Mouse (Mus musculus): Measurements from ENCODE around the gene Slc38a8. TPM values are rescaled to one million over a fixed set of nuclear protein-coding genes. Genes with fewer than 3 reads are reported as not detected.

Slc38a8 gene
- polyA plus RNA-seq, 1 experiment from 2014 or later: not detected

- H3K27me3 ChIP-seq (replicated peaks): no peaks in the 10 kb centered on the region
- H3K36me3 ChIP-seq: peaks cover 77% of the 10 kb centered on the region
- no peak overlapping the region for H3K4me3 ChIP-seq (replicated peaks)
- no peaks in the 10 kb centered on the region for H3K4me1 ChIP-seq
- ATAC-seq (ENCODE audit: insufficient read depth, low FRiP score, low read depth): no peak
- WGBS: 74% methylated on average over 3 of the region's 3 CpGs
- H3K27ac ChIP-seq: no peak overlapping the region
- no peak overlapping the region for H3K9ac ChIP-seq
- no peaks in the 10 kb centered on the region for H3K9me3 ChIP-seq
- H3K4me2 ChIP-seq: no peak overlapping the region
Observed at GRCm38 (mm10) chr8:119515767-119516166, 14.3 kb upstream of the Slc38a8 start.

- Histone ChIP-seq H3K36me3 (peaks cover 77% of the 10 kb centered on the region), H3K4me3 (replicated peaks) (no peak overlapping the region), H3K27me3 (replicated peaks) (no peaks in the 10 kb centered on the region), H3K9me3 (no peaks in the 10 kb centered on the region), H3K4me1 (no peaks in the 10 kb centered on the region), H3K9ac (no peak overlapping the region), H3K27ac (no peak overlapping the region), H3K4me2 (no peak overlapping the region)
- WGBS: 83% methylated on average over 3 of the region's 3 CpGs
- ATAC-seq (ENCODE audit: insufficient read depth, low FRiP score, low read depth): no peak
Observed at GRCm38 (mm10) chr8:119514940-119515339, 13.4 kb upstream of the Slc38a8 start.

GRCm38 (mm10) chr8:119513405-119513804, 11.9 kb upstream of the Slc38a8 start:
- Histone ChIP-seq H3K4me1 (no peaks in the 10 kb centered on the region), H3K36me3 (peaks cover 76% of the 10 kb centered on the region), H3K27ac (no peak overlapping the region), H3K9ac (no peak overlapping the region), H3K4me3 (replicated peaks) (no peak overlapping the region), H3K27me3 (replicated peaks) (no peaks in the 10 kb centered on the region), H3K9me3 (no peaks in the 10 kb centered on the region), H3K4me2 (no peak overlapping the region)
- 88% methylated on average over 4 of the region's 4 CpGs for WGBS
- no peak for ATAC-seq (ENCODE audit: insufficient read depth, low FRiP score, low read depth)

GRCm38 (mm10) chr8:119511722-119512121, 10.2 kb upstream of the Slc38a8 start:
- Histone ChIP-seq H3K9ac (no peak overlapping the region), H3K4me3 (replicated peaks) (no peak overlapping the region), H3K27ac (no peak overlapping the region), H3K27me3 (replicated peaks) (no peaks in the 10 kb centered on the region), H3K4me1 (no peaks in the 10 kb centered on the region), H3K9me3 (no peaks in the 10 kb centered on the region), H3K4me2 (no peak overlapping the region), H3K36me3 (peaks cover 74% of the 10 kb centered on the region)
- 91% methylated on average over 7 of the region's 7 CpGs for WGBS
- ATAC-seq (ENCODE audit: insufficient read depth, low FRiP score, low read depth): no peak

DNA sequence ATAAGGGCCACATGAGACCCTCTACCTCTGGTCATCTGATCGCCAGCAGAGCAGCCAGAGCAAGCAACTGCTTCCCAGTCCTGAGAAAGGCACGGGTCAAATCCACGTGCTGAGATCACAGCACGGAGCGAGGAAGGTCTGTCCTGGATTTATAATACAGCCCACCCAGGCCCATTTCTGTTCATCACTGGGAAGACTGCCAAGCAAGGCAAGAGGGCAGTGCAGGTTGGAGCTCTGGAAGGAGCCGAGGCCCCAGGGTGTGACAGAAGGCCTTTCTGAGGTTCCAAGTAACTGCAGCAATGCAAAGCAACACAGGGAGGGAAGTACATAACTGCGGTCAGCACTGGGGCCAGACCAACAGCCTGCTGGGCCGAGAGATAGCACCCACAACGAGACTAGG, 9.0 kb upstream of the Slc38a8 start:
- Histone ChIP-seq H3K27ac (no peak overlapping the region), H3K4me1 (no peaks in the 10 kb centered on the region), H3K27me3 (replicated peaks) (no peaks in the 10 kb centered on the region), H3K4me2 (no peak overlapping the region), H3K9me3 (no peaks in the 10 kb centered on the region), H3K36me3 (peaks cover 72% of the 10 kb centered on the region), H3K4me3 (replicated peaks) (no peak overlapping the region), H3K9ac (no peak overlapping the region)
- WGBS: 82% methylated on average over 9 of the region's 9 CpGs
- no peak for ATAC-seq (ENCODE audit: insufficient read depth, low FRiP score, low read depth)

- Histone ChIP-seq H3K27me3 (replicated peaks) (no peaks in the 10 kb centered on the region), H3K36me3 (peaks cover 39% of the 10 kb centered on the region), H3K9ac (no peak overlapping the region), H3K27ac (no peak overlapping the region), H3K4me1 (peaks cover 3% of the 10 kb centered on the region; the same call in 1 of the 2 replicates), H3K4me2 (no peak overlapping the region), H3K4me3 (replicated peaks) (no peak overlapping the region), H3K9me3 (no peaks in the 10 kb centered on the region)
- ATAC-seq (ENCODE audit: insufficient read depth, low FRiP score, low read depth): no peak
- 78% methylated on average over 8 of the region's 8 CpGs for WGBS
Observed at GRCm38 (mm10) chr8:119506106-119506505, 4.6 kb upstream of the Slc38a8 start.

- ATAC-seq (ENCODE audit: insufficient read depth, low FRiP score, low read depth): no peak
Observed at GRCm38 (mm10) chr8:119505488-119505887, 4.0 kb upstream of the Slc38a8 start.

GRCm38 (mm10) chr8:119503191-119503767, 1.8 kb upstream of the Slc38a8 start:
- no peak for ATAC-seq (ENCODE audit: insufficient read depth, low FRiP score, low read depth)
- no peak overlapping the region for H3K9ac ChIP-seq
- peaks cover 3% of the 10 kb centered on the region; the same call in 1 of the 2 replicates for H3K4me1 ChIP-seq
- no peak overlapping the region for H3K4me2 ChIP-seq
- no peaks in the 10 kb centered on the region for H3K27me3 ChIP-seq (replicated peaks)
- H3K27ac ChIP-seq: no peak overlapping the region
- 41% methylated on average over 10 of the region's 10 CpGs for WGBS
- H3K36me3 ChIP-seq: peaks cover 14% of the 10 kb centered on the region; the same call in 1 of the 2 replicates
- no peaks in the 10 kb centered on the region for H3K9me3 ChIP-seq
- no peak overlapping the region for H3K4me3 ChIP-seq (replicated peaks)

More at GRCm38 (mm10) chr8:119505488-119505887, 4.0 kb upstream of the Slc38a8 start:
- H3K4me1 ChIP-seq: peaks cover 3% of the 10 kb centered on the region; the same call in 1 of the 2 replicates
- no peaks in the 10 kb centered on the region for H3K27me3 ChIP-seq (replicated peaks)
- no peak overlapping the region for H3K9ac ChIP-seq
- H3K4me2 ChIP-seq: no peak overlapping the region
- 42% methylated on average over 9 of the region's 9 CpGs for WGBS
- H3K9me3 ChIP-seq: no peaks in the 10 kb centered on the region
- no peak overlapping the region for H3K4me3 ChIP-seq (replicated peaks)
- H3K36me3 ChIP-seq: peaks cover 35% of the 10 kb centered on the region
- no peak overlapping the region for H3K27ac ChIP-seq

DNA sequence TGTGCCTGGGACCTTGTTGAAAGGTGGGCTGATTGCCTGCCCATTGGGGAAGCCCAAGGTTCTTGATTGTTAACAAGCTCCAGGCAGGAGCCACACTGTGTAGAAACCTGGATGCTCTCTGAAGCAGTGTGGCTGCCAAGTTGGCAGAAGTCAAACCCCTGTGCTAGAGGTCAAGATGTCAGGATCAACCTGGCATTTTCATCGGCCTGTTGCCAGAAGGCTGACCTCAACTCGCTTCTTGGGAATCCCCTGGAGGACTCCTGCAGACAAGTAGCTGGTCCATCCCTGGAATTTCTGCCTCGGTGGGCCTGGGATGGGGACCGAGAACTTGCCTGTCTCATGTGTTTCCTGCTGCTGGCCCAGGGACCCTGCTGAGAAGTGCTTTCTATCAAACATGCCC, 613 bp upstream of the Slc38a8 start:
- Histone ChIP-seq H3K27me3 (replicated peaks) (no peaks in the 10 kb centered on the region), H3K27ac (no peak overlapping the region), H3K4me3 (replicated peaks) (no peak overlapping the region), H3K9ac (no peak overlapping the region), H3K4me2 (no peak overlapping the region), H3K4me1 (peaks cover 3% of the 10 kb centered on the region; the same call in 1 of the 2 replicates), H3K9me3 (no peaks in the 10 kb centered on the region), H3K36me3 (peaks cover 5% of the 10 kb centered on the region; the same call in 1 of the 2 replicates)
- no peak for ATAC-seq (ENCODE audit: insufficient read depth, low FRiP score, low read depth)
- 36% methylated on average over 4 of the region's 4 CpGs for WGBS

DNA sequence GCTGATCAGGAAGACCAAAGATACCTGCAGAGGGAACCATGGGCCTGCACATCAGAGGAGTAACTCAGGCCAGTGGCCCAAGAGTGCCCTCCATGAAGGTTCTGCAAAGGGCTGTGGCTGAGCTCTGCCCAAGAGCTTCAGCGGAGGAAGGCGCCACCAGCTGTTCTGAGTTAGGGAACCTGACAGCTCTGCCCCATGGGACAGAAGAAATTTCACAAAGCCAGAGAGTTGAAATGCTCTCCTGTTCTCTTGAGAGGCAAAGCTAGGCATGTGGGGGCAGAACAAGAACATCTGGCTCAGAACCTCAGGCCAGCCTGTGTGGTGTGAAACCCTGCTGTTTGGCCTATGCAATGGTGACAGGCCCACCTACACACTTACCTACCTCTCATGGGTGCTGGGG, 1.7 kb downstream of the Slc38a8 start:
- H3K9me3 ChIP-seq: no peaks in the 10 kb centered on the region
- peaks cover 3% of the 10 kb centered on the region; the same call in 1 of the 2 replicates for H3K4me1 ChIP-seq
- WGBS: 89% methylated on average over 2 of the region's 2 CpGs
- no peaks in the 10 kb centered on the region for H3K27me3 ChIP-seq (replicated peaks)
- no peak overlapping the region for H3K9ac ChIP-seq
- no peak overlapping the region for H3K4me3 ChIP-seq (replicated peaks)
- no peak overlapping the region for H3K27ac ChIP-seq
- no peak overlapping the region for H3K4me2 ChIP-seq
- no peaks in the 10 kb centered on the region for H3K36me3 ChIP-seq
- ATAC-seq (ENCODE audit: insufficient read depth, low FRiP score, low read depth): no peak

GRCm38 (mm10) chr8:119496848-119497247, 4.7 kb downstream of the Slc38a8 start:
- no peak for ATAC-seq (ENCODE audit: insufficient read depth, low FRiP score, low read depth)
- 34% methylated on average over 6 of the region's 6 CpGs for WGBS
- Histone ChIP-seq H3K27me3 (replicated peaks) (no peaks in the 10 kb centered on the region), H3K4me2 (no peak overlapping the region), H3K36me3 (no peaks in the 10 kb centered on the region), H3K4me3 (replicated peaks) (no peak overlapping the region), H3K9me3 (no peaks in the 10 kb centered on the region), H3K4me1 (no peaks in the 10 kb centered on the region), H3K9ac (no peak overlapping the region), H3K27ac (no peak overlapping the region)

- Histone ChIP-seq H3K4me1 (peaks cover 5% of the 10 kb centered on the region; the same call in 1 of the 2 replicates), H3K9me3 (no peaks in the 10 kb centered on the region), H3K27ac (no peak overlapping the region), H3K36me3 (no peaks in the 10 kb centered on the region), H3K4me2 (no peak overlapping the region), H3K4me3 (replicated peaks) (no peak overlapping the region), H3K27me3 (replicated peaks) (no peaks in the 10 kb centered on the region), H3K9ac (no peak overlapping the region)
- ATAC-seq (ENCODE audit: insufficient read depth, low FRiP score, low read depth): no peak
- WGBS: 74% methylated on average over 7 of the region's 7 CpGs
Observed at GRCm38 (mm10) chr8:119487093-119487492, 14.4 kb downstream of the Slc38a8 start.
